Mouse (Mus musculus) kidney, embryonic 16.5 days (tissue): Measurements from ENCODE around the gene Fam57a. TPM values are rescaled to one million over a fixed set of nuclear protein-coding genes. Genes with fewer than 3 reads are reported as not detected.

Experiments
- ATAC-seq: fragments of 200-750 bp; cut with Nextera tagmentation; 2 replicates; pipeline ENCODE4 v1.8.0; 2017; ENCODE audit warnings: moderate TSS enrichment; ENCODE audit not compliant: low FRiP score, low TSS enrichment
- H3K27ac ChIP-seq: fragments of 300-500 bp; sonication (generic); 2 replicates; pipeline ENCODE4 v1.5.1; 2014; ENCODE audit warnings: low read length
- H3K27me3 ChIP-seq: fragments of 300-500 bp; sonication (generic); 2 replicates; pipeline ENCODE4 v1.6.1; 2014; ENCODE audit warnings: low read length, control low read depth, mixed read lengths; ENCODE audit not compliant: insufficient read depth
- H3K36me3 ChIP-seq: fragments of 300-500 bp; sonication (generic); 2 replicates; pipeline ENCODE4 v1.6.1; 2014; ENCODE audit warnings: low read length, control low read depth, mixed read lengths; ENCODE audit not compliant: insufficient read depth
- H3K4me1 ChIP-seq: fragments of 300-500 bp; sonication (generic); 2 replicates; pipeline ENCODE4 v1.6.1; 2014; ENCODE audit warnings: low read length, control low read depth, mixed read lengths; ENCODE audit not compliant: insufficient read depth
- H3K4me2 ChIP-seq: fragments of 300-500 bp; sonication (generic); replicated peaks from 2 replicates; pipeline ENCODE4 v1.6.1; 2014; ENCODE audit warnings: low read depth, low read length
- H3K4me3 ChIP-seq: fragments of 300-500 bp; sonication (generic); 2 replicates; pipeline ENCODE4 v1.5.1; 2014; ENCODE audit warnings: mild to moderate bottlenecking, low read length
- H3K9ac ChIP-seq: fragments of 300-500 bp; sonication (generic); replicated peaks from 2 replicates; pipeline ENCODE4 v1.6.1; 2014; ENCODE audit warnings: low read length
- H3K9me3 ChIP-seq: fragments of 300-500 bp; sonication (generic); 2 replicates; pipeline ENCODE4 v1.6.1; 2016; ENCODE audit warnings: low read length, control low read depth
- WGBS: fragments of 180-500 bp; shearing (Covaris S2); extraction: QIAGEN DNeasy Blood & Tissue Kit; methylation state at CpG from one replicate; pipeline ENCODE4 v1.1.7; 2014; 5-methylcytosine and 5-hydroxymethylcytosine counted together
- polyA plus RNA-seq: library from polyadenylated mRNA; unstranded; fragments of >200 nt; fragmentation: Nextera tagmentation; extraction: Ambion mirVana; gene quantifications from 2 replicates; pipeline ENCODE4 v1.2.1, GENCODE M21; 2015

Fam57a gene
- polyA plus RNA-seq, 1 experiment from 2014 or later: 27.0 TPM

DNA sequence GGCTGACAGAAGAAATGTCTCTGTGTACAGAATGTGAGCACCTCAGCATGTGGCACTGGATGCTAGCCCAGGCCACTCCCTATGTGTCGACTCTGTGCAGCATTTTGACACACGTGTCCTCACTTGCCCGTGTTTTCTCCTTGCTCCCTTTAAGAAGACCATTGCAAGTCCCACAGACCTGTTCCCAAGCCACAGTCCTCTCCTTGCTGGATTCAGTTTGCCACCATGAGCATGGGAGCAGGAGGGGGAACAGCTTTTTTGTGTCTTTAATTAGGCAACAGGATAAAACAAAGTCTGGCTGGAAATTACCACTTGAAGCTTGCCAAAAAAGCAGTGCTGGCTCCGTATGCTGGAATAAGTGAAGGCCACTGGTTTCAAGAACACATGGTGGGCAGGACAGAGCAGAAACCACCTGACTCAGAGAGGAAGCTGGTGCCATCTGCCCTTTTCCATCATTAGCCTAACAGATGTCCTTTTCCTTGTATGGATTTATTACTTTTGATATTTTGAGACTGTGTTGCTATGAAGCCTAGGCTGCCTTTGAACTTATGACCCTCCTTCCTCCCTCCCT, 76.0 kb downstream of the Fam57a start:
- WGBS: 65% methylated on average over 4 of the region's 4 CpGs
- Histone ChIP-seq H3K27me3 (no peaks in the 10 kb centered on the region), H3K27ac (no peak overlapping the region), H3K4me3 (no peak overlapping the region), H3K36me3 (peaks cover 15% of the 10 kb centered on the region), H3K9me3 (no peaks in the 10 kb centered on the region), H3K9ac (no peak overlapping the region; the same call in 1 of the 2 replicates), H3K4me2 (no peak overlapping the region), H3K4me1 (peaks cover 14% of the 10 kb centered on the region; the same call in 1 of the 2 replicates)
- ATAC-seq: no peak

GRCm38 (mm10) chr11:76256129-76256528, 76.7 kb downstream of the Fam57a start:
- Histone ChIP-seq H3K4me2 (no peak overlapping the region), H3K27ac (no peak overlapping the region), H3K36me3 (peaks cover 9% of the 10 kb centered on the region), H3K9me3 (no peaks in the 10 kb centered on the region), H3K27me3 (no peaks in the 10 kb centered on the region), H3K4me1 (peaks cover 14% of the 10 kb centered on the region; the same call in 1 of the 2 replicates), H3K9ac (no peak overlapping the region), H3K4me3 (no peak overlapping the region)
- WGBS: 21% methylated on average over 5 of the region's 5 CpGs
- no peak for ATAC-seq

DNA sequence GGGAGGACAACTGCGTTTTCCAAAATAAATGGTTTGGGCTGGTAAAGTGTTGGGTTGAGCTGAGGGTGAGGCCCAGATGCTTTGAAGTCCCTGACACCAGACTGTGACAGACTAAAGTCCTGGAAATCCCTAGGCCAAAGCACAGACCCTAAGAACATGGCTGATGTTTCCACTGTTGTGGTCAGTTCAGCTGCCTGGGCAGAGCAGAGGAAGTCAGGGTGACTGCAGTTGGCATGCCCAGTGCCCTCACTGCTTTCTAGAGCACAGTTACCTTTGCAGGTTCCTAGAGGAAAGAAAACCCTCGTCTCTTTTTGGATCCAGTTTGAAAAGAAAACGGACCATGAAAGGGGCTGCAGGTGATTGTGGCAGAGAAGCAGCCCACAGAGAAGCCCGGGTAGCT, 77.9 kb downstream of the Fam57a start:
- WGBS: 58% methylated on average over 4 of the region's 4 CpGs
- no peak overlapping the region for H3K9ac ChIP-seq
- peaks cover 16% of the 10 kb centered on the region; the same call in 1 of the 2 replicates for H3K4me1 ChIP-seq
- H3K4me3 ChIP-seq: no peak overlapping the region
- peaks cover 7% of the 10 kb centered on the region for H3K36me3 ChIP-seq
- no peak overlapping the region for H3K4me2 ChIP-seq
- H3K9me3 ChIP-seq: no peaks in the 10 kb centered on the region
- no peak overlapping the region for H3K27ac ChIP-seq
- no peak for ATAC-seq
- H3K27me3 ChIP-seq: no peaks in the 10 kb centered on the region

DNA sequence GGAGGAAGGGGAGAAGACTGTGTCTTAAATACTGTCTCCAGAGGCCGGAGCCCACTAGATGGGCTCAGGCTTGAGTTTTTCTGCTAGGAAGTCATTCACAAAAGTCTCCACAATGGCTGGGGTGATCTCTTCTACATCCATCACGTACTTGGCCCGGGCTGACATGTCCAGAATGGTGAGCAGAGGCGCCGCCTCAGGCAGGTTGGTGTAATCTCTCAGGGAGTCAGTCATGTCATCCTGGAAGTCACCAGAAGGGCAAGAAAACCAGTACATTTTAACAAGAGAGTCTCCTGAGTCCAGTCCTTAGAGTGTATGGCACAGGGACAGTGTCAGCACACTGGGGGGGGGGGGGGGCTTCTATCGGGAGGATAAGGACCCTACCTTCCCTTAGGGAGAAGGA, 79.0 kb downstream of the Fam57a start:
- H3K27me3 ChIP-seq: no peaks in the 10 kb centered on the region
- no peak overlapping the region for H3K27ac ChIP-seq
- no peak overlapping the region for H3K4me3 ChIP-seq
- WGBS: 83% methylated on average over 5 of the region's 6 CpGs
- no peak overlapping the region for H3K9ac ChIP-seq
- peaks cover 23% of the 10 kb centered on the region for H3K4me1 ChIP-seq
- no peaks in the 10 kb centered on the region for H3K9me3 ChIP-seq
- no peak overlapping the region for H3K4me2 ChIP-seq
- ATAC-seq: no peak
- peaks cover 7% of the 10 kb centered on the region for H3K36me3 ChIP-seq

- Histone ChIP-seq H3K27me3 (no peaks in the 10 kb centered on the region), H3K9me3 (no peaks in the 10 kb centered on the region), H3K4me1 (peaks cover 21% of the 10 kb centered on the region), H3K9ac (no peak overlapping the region), H3K36me3 (peaks cover 7% of the 10 kb centered on the region), H3K4me3 (no peak overlapping the region), H3K4me2 (no peak overlapping the region), H3K27ac (no peak overlapping the region)
- ATAC-seq: no peak
- WGBS: 78% methylated on average over 10 of the region's 10 CpGs
These were observed 81.0 kb downstream of the Fam57a start for GRCm38 (mm10) chr11:76260208-76261050.

GRCm38 (mm10) chr11:76261224-76261623, 81.8 kb downstream of the Fam57a start:
- no peak overlapping the region for H3K4me2 ChIP-seq
- H3K27ac ChIP-seq: no peak overlapping the region
- no peak overlapping the region for H3K9ac ChIP-seq
- H3K36me3 ChIP-seq: peaks cover 7% of the 10 kb centered on the region
- H3K27me3 ChIP-seq: no peaks in the 10 kb centered on the region
- ATAC-seq: no peak
- peaks cover 13% of the 10 kb centered on the region for H3K4me1 ChIP-seq
- 83% methylated on average over 12 of the region's 12 CpGs for WGBS
- no peak overlapping the region for H3K4me3 ChIP-seq
- no peaks in the 10 kb centered on the region for H3K9me3 ChIP-seq

- no peak overlapping the region for H3K4me3 ChIP-seq
- no peak overlapping the region for H3K4me2 ChIP-seq
- H3K36me3 ChIP-seq: peaks cover 7% of the 10 kb centered on the region
- WGBS: 14% methylated on average over 19 of the region's 19 CpGs
- peaks cover 9% of the 10 kb centered on the region for H3K4me1 ChIP-seq
- H3K27ac ChIP-seq: no peak overlapping the region
- H3K27me3 ChIP-seq: no peaks in the 10 kb centered on the region
- no peak overlapping the region for H3K9ac ChIP-seq
- no peak for ATAC-seq
- H3K9me3 ChIP-seq: no peaks in the 10 kb centered on the region
These were observed 83.3 kb downstream of the Fam57a start for GRCm38 (mm10) chr11:76262611-76263351.

Other genes with a start within 250 kb of the Fam57a start
- gene Rph3al, start 241.2 kb upstream of the Fam57a start, polyA plus RNA-seq: 17.5 and 18.0 TPM in 2 replicates
- 0.39 and 0.70 TPM in 2 replicates for gene 1700016K19Rik, start 179.8 kb upstream of the Fam57a start, polyA plus RNA-seq
- 29.6 and 31.9 TPM in 2 replicates for gene Rflnb, start 151.9 kb upstream of the Fam57a start, polyA plus RNA-seq
- gene Vps53, start within 50 bp of the Fam57a start, polyA plus RNA-seq: 46.2 and 46.9 TPM in 2 replicates
- 1.2 and 1.7 TPM in 2 replicates for gene Dbil5, start 37.9 kb downstream of the Fam57a start, polyA plus RNA-seq
- gene Gemin4, start 38.0 kb downstream of the Fam57a start, polyA plus RNA-seq: 33.1 and 36.7 TPM in 2 replicates
- 28.7 and 29.1 TPM in 2 replicates for gene Mrm3, start 64.0 kb downstream of the Fam57a start, polyA plus RNA-seq
- gene Glod4, start 64.1 kb downstream of the Fam57a start, polyA plus RNA-seq: 136 and 142 TPM in 2 replicates
- 26.9 and 29.5 TPM in 2 replicates for gene Nxn, start 219.5 kb downstream of the Fam57a start, polyA plus RNA-seq
- 106 and 112 TPM in 2 replicates for gene Timm22, start 227.3 kb downstream of the Fam57a start, polyA plus RNA-seq